Mouse (Mus musculus) G1E (cell line): ENCODE measurements around the gene Lrmda. TPM values are rescaled to one million over a fixed set of nuclear protein-coding genes. Genes with fewer than 3 reads are reported as not detected.

Experiments
- ATAC-seq: 2 replicates; pipeline ENCODE4 v1.8.0; 2016; ENCODE audit warnings: mild to moderate bottlenecking; ENCODE audit not compliant: insufficient number of reproducible peaks, poor library complexity, low FRiP score, severe bottlenecking; ENCODE audit errors: extremely low read depth
- DNase-seq: peaks from one replicate; pipeline ENCODE4 v3.0.0; 2012; ENCODE audit warnings: low spot score
- H3K27me3 ChIP-seq: 2 replicates; pipeline ENCODE4 v1.6.1; 2012; ENCODE audit warnings: mild to moderate bottlenecking, low read length, inconsistent platforms; ENCODE audit not compliant: insufficient read depth
- H3K36me3 ChIP-seq: replicated peaks from 2 replicates; pipeline ENCODE3; 2012; ENCODE audit warnings: mild to moderate bottlenecking, inconsistent platforms
- H3K4me1 ChIP-seq: 2 replicates; pipeline ENCODE4 v1.6.1; 2012; ENCODE audit warnings: low read depth, low read length, inconsistent platforms, mixed read lengths; ENCODE audit not compliant: insufficient read depth
- H3K4me3 ChIP-seq: 2 replicates; pipeline ENCODE4 v1.5.1; 2012; ENCODE audit warnings: low read depth, mild to moderate bottlenecking, inconsistent platforms, low read length, moderate library complexity, mixed read lengths
- H3K9me3 ChIP-seq: replicated peaks from 2 replicates; pipeline ENCODE4 v1.6.1; 2012; ENCODE audit warnings: inconsistent platforms
- CTCF ChIP-seq: IDR thresholded peaks from 2 replicates; pipeline ENCODE4 v1.5.1; 2012; ENCODE audit warnings: low read depth, low read length, inconsistent platforms, mixed read lengths
- GATA1 ChIP-seq: IDR thresholded peaks from 2 replicates; pipeline ENCODE4 v1.6.1; 2012; ENCODE audit warnings: borderline replicate concordance, low read length, inconsistent platforms, mixed read lengths
- GATA2 ChIP-seq: IDR thresholded peaks from 2 replicates; pipeline ENCODE4 v1.6.1; 2012; ENCODE audit warnings: low read depth, low read length, inconsistent platforms, borderline replicate concordance
- POLR2AphosphoS5 ChIP-seq: IDR thresholded peaks from 2 replicates; pipeline ENCODE4 v1.6.1; 2012; ENCODE audit warnings: low read depth, low read length, inconsistent platforms; ENCODE audit not compliant: insufficient replicate concordance
- TAL1 ChIP-seq: conservative IDR thresholded peaks from 2 replicates; pipeline ENCODE4 v1.6.1; 2012; ENCODE audit warnings: low read depth, low read length, inconsistent platforms, mixed read lengths
- polyA plus RNA-seq: library from polyadenylated mRNA; stranded (reverse); fragments of >175 nt; gene quantifications from 2 replicates; pipeline ENCODE4 v1.2.3, GENCODE M21; 2012
- total RNA-seq, 2 experiments: library from RNA; stranded (forward) in 1 of 2; stranded (reverse) in 1 of 2; fragments of 200-1000 nt in 1 of 2; fragments of >200 nt in 1 of 2; fragmentation: Nextera tagmentation in 1 of 2; gene quantifications; 2 replicates each; pipeline ENCODE4 v1.2.3; 2014 to 2017

Lrmda gene
- total and polyA plus RNA-seq, 3 experiments = not detected

GRCm38 (mm10) chr14:22921796-22922195 lies 902.3 kb downstream of the Lrmda start:
- Histone ChIP-seq H3K27me3 (no peaks in the 10 kb centered on the region), H3K9me3 (peaks cover 3% of the 10 kb centered on the region), H3K4me1 (no peaks in the 10 kb centered on the region), H3K4me3 (no peak overlapping the region), H3K36me3 (no peaks in the 10 kb centered on the region)
- ATAC-seq (no peak), DNase-seq (no peak)
- TF ChIP-seq CTCF (no peak), GATA2 (no peak), TAL1 (no peak), POLR2AphosphoS5 (no peak), GATA1 (no peak)

DNA sequence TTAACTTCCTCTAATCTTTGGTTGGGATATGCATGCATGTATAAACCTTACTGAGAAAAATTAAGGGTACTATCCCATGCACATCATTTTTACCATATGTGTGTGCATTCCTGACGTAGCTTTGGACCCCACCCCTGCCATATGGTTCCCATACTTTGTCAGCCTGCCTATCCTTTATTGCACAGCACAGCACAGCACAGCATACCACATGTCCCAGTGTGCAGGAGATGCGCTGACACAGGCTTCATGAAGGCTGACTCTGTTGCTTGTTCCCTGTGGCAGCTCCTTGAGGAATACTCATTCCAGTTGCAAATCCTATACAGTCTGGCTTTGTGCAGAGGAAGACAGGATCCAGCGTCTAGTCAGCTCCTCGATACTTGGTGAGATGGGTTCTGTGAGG lies 903.1 kb downstream of the Lrmda start:
- H3K4me1 ChIP-seq = no peaks in the 10 kb centered on the region
- TF ChIP-seq GATA2 = no peak
- TF ChIP-seq CTCF = no peak
- no peak for TF ChIP-seq TAL1
- TF ChIP-seq GATA1 = no peak
- TF ChIP-seq POLR2AphosphoS5 = no peak
- DNase-seq (no peak), ATAC-seq (no peak)
- no peaks in the 10 kb centered on the region for H3K36me3 ChIP-seq
- no peaks in the 10 kb centered on the region for H3K27me3 ChIP-seq
- H3K9me3 ChIP-seq = peaks cover 3% of the 10 kb centered on the region
- H3K4me3 ChIP-seq = no peak overlapping the region

- H3K4me1 ChIP-seq = no peaks in the 10 kb centered on the region
- no peak for ATAC-seq
- no peak overlapping the region for H3K4me3 ChIP-seq
- no peak for TF ChIP-seq POLR2AphosphoS5
- TF ChIP-seq GATA2 = no peak
- TF ChIP-seq CTCF = no peak
- TF ChIP-seq TAL1 = no peak
- no peak for TF ChIP-seq GATA1
- no peaks in the 10 kb centered on the region for H3K36me3 ChIP-seq
- no peaks in the 10 kb centered on the region for H3K27me3 ChIP-seq
- no peak for DNase-seq
- H3K9me3 ChIP-seq = peaks cover 3% of the 10 kb centered on the region
Measured at GRCm38 (mm10) chr14:22923251-22923650, 903.7 kb downstream of the Lrmda start.

DNA sequence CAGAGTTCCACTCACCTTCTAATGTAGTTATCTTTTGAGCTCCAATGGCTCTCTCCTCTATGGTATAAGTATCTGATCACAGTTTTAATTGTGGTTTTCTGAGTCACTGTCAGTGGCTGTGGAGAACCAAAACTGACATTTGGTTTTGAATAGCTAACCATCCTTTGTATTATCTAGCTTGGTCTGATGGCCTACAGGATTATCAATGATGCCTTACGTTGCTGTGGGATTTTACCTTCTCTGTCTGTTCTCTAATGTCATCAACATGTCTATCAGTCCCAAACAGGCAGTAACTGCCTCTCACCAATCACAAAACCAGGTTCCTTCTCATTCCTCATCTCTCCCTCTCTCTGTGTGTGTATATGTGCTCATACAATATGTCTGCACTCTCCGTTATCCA lies 908.8 kb downstream of the Lrmda start:
- Histone ChIP-seq H3K36me3 (no peaks in the 10 kb centered on the region), H3K4me1 (no peaks in the 10 kb centered on the region), H3K27me3 (no peaks in the 10 kb centered on the region), H3K9me3 (no peaks in the 10 kb centered on the region; the same call in 1 of the 2 replicates), H3K4me3 (no peak overlapping the region)
- ATAC-seq = no peak
- TF ChIP-seq CTCF = no peak
- no peak for DNase-seq

GRCm38 (mm10) chr14:22928683-22929082 lies 909.2 kb downstream of the Lrmda start:
- TF ChIP-seq TAL1 = no peak
- TF ChIP-seq CTCF = no peak
- TF ChIP-seq GATA1 = no peak
- no peak for TF ChIP-seq POLR2AphosphoS5
- TF ChIP-seq GATA2 = no peak
- no peaks in the 10 kb centered on the region for H3K27me3 ChIP-seq
- no peak overlapping the region for H3K4me3 ChIP-seq
- ATAC-seq (no peak), DNase-seq (no peak)
- no peaks in the 10 kb centered on the region; the same call in 1 of the 2 replicates for H3K9me3 ChIP-seq
- H3K36me3 ChIP-seq = no peaks in the 10 kb centered on the region
- no peaks in the 10 kb centered on the region for H3K4me1 ChIP-seq

DNA sequence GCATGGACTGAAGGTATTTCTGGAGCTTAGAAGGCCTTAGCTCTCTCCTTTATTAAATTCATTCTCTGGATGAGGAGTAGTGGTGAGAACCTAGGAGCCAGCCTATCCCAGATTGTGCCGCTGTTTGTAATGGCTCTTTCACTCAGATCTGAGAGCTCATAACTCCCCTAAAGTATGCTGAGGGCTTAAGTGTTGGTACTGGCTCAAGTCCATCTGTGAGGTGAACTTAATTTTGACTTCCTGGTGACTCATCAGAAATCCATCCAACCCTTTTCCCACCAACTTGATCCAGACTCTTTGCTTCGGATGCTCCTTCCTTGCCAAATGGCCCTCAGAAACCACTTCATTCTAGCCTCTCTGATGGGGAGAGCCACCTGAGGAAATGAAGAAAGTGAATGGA lies 910.1 kb downstream of the Lrmda start:
- no peaks in the 10 kb centered on the region for H3K4me1 ChIP-seq
- no peak for TF ChIP-seq GATA2
- TF ChIP-seq CTCF = no peak
- no peak for TF ChIP-seq TAL1
- TF ChIP-seq GATA1 = no peak
- no peak for TF ChIP-seq POLR2AphosphoS5
- no peak for DNase-seq
- ATAC-seq = no peak
- H3K27me3 ChIP-seq = no peaks in the 10 kb centered on the region
- no peaks in the 10 kb centered on the region for H3K36me3 ChIP-seq
- no peaks in the 10 kb centered on the region; the same call in 1 of the 2 replicates for H3K9me3 ChIP-seq
- no peak overlapping the region for H3K4me3 ChIP-seq
